Mouse (Mus musculus) CH12.LX (cell line): Measurements from ENCODE around the gene Tctn1.

ENCODE experiments used
- CTCF ChIP-seq, 2 experiments: IDR thresholded peaks in 1 of 2; conservative IDR thresholded peaks in 1 of 2; 2 replicates each; pipeline ENCODE4 v1.5.1; 2011 to 2012; ENCODE audit warnings: low read depth in 2 of 2, low read length in 2 of 2, improper control_type of control experiment in 1 of 2, inconsistent platforms in 1 of 2, mild to moderate bottlenecking in 1 of 2, moderate library complexity in 1 of 2
- EP300 ChIP-seq: IDR thresholded peaks from 2 replicates; pipeline ENCODE4 v1.6.1; 2011; ENCODE audit warnings: low read length, improper control_type of control experiment
- MEF2A ChIP-seq: IDR thresholded peaks from 2 replicates; pipeline ENCODE4 v1.6.1; 2014; ENCODE audit warnings: low read depth, mild to moderate bottlenecking, inconsistent platforms, low read length, improper control_type of control experiment, borderline replicate concordance
- PAX5 ChIP-seq: IDR thresholded peaks from 2 replicates; pipeline ENCODE4 v1.6.1; 2012; ENCODE audit warnings: low read length, inconsistent platforms, mixed read lengths
- POLR2A ChIP-seq: IDR thresholded peaks from 2 replicates; pipeline ENCODE4 v1.6.1; 2011; ENCODE audit warnings: low read depth, mild to moderate bottlenecking, improper control_type of control experiment, low read length
- ZKSCAN1 ChIP-seq: IDR thresholded peaks from 2 replicates; pipeline ENCODE4 v1.6.1; 2012; ENCODE audit warnings: low read depth, inconsistent platforms, low read length, improper control_type of control experiment, borderline replicate concordance

DNA sequence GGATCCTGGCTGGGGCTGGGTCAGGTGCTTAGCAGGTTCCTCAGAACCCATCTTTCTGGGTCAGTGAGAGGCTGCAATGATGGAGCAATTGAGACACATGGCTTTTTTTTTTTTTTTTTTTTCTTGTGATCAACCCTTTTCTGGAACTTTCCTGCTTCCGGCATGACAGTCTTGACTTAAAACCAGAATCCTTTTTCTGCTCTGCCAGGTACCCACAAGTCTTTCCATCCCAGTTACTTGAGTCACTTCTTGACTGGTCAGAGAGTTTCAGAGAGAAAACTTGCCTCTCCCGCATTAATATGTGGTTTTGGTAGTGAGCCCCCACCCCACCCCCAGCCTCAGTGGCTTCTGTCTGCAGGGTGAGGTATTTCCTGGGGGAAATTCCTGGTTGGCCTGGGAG lies 40.0 kb downstream of the Tctn1 start:
- TF ChIP-seq POLR2A (no peak), PAX5 (no peak), EP300 (peak; percentile 93), CTCF (conservative IDR thresholded peaks at IDR 0.05 in 1 of 2, IDR thresholded peaks at IDR 0.05 in 1 of 2; ENCODE audit: low read depth in 2 of 2, low read length in 2 of 2) (no peak), ZKSCAN1 (no peak), MEF2A (peak; percentile 83)
